ENCODE assay signal across 7 mouse cellular contexts in the genomic region with DNA sequence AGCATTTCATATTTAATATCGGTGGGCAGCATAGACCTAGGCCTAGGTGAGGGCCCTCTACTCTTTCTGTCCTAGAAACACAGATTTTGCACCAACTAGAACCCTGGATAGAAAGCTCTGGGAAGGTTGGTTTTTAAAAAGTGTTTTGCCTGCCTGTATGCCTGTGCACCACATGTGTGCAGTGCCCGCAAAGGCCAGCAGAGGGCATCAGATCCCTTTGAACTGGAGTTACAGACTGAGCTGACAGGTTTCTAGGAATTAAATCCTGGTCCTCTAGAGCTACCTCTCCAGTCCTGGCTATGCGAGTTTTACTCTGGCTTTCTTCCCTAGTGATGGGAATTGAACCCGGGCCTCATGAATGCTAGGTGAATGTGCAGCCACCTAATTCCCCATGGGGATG. TPM values are rescaled to one million over a fixed set of nuclear protein-coding genes. Genes with fewer than 3 reads are reported as not detected.
DNase-seq lines count a peak whose midpoint lies in the region; ATAC-seq lines count a peak whose summit lies in the region.

No protein-coding gene starts in this region.

- 91% methylated on average over 4 of the region's 4 CpGs for WGBS in kidney, embryonic 16.5 days

- H3K27me3 ChIP-seq in kidney, embryonic 16.5 days (ENCODE audit: insufficient read depth, low read length), result no peaks in the 10 kb centered on the region

- no peaks in the 10 kb centered on the region for H3K4me1 ChIP-seq in kidney, embryonic 16.5 days (ENCODE audit: insufficient read depth, low read length)

- H3K4me2 ChIP-seq in kidney, embryonic 16.5 days (replicated peaks; ENCODE audit: low read depth, low read length), result no peak overlapping the region

- H3K36me3 ChIP-seq in kidney, embryonic 16.5 days (ENCODE audit: insufficient read depth, low read length), result peaks cover 89% of the 10 kb centered on the region

- no peak overlapping the region for H3K27ac ChIP-seq in kidney, embryonic 16.5 days (ENCODE audit: low read length)

- no peak for ATAC-seq in kidney, embryonic 16.5 days (ENCODE audit: low FRiP score, low TSS enrichment)

- 0 out of 2 replicates have a peak, but pooled peaks cover 4% of the 10 kb centered on the region for H3K9me3 ChIP-seq in kidney, embryonic 16.5 days (ENCODE audit: low read length)

- no peak overlapping the region for H3K9ac ChIP-seq in kidney, embryonic 16.5 days (replicated peaks; ENCODE audit: low read length)

- DNase-seq in kidney, adult 18-20 months, result peak; percentile 47
- DNase-seq in A20 (ENCODE audit: low read depth, low spot score) (peak; percentile 35), ES-CJ7 (ENCODE audit: low read depth, low spot score) (peak; percentile 77)
- DNase-seq in kidney, postnatal 36 days, result peak; percentile 33 to 78
- no peak for DNase-seq in frontal cortex, adult 2 months (ENCODE audit: extremely low spot score in 1 of 2, low spot score in 1 of 2)
- DNase-seq in layer of hippocampus, adult 9-10 months (ENCODE audit: low spot score), result no peak

- H3K4me3 ChIP-seq in kidney, embryonic 16.5 days (ENCODE audit: low read length), result no peak overlapping the region

RNA-seq across cellular contexts. Expression of a gene that starts 30.1 kb away (rescaled TPM):
- 24.3 and 28.0 TPM in 2 replicates for polyA plus RNA-seq in kidney, embryonic 16.5 days (2015; fragmentation: Nextera tagmentation; extraction: Ambion mirVana)
- 10.7 and 13.3 TPM in 2 replicates for polyA plus RNA-seq in frontal cortex, adult 2 months (2012; rRNA removed)

RNA-seq across cellular contexts. Expression of a gene that starts 38.8 kb away (rescaled TPM):
- polyA plus RNA-seq in kidney, embryonic 16.5 days (2015; fragmentation: Nextera tagmentation; extraction: Ambion mirVana), result 140 and 155 TPM in 2 replicates
- 25.1 and 28.8 TPM in 2 replicates for polyA plus RNA-seq in frontal cortex, adult 2 months (2012; rRNA removed)

RNA-seq across cellular contexts. Expression of a gene that starts 49.8 kb away (rescaled TPM):
- polyA plus RNA-seq in kidney, embryonic 16.5 days (2015; fragmentation: Nextera tagmentation; extraction: Ambion mirVana), result 31.2 and 37.0 TPM in 2 replicates
- polyA plus RNA-seq in frontal cortex, adult 2 months (2012; rRNA removed), result 23.3 and 29.3 TPM in 2 replicates

Comparison
In these comparisons a context has a peak if more than half of its experiments do, and no peak if none do; other contexts are left out.
1. DNase-seq: peak in kidney, adult 18-20 months (single experiment), A20 (single experiment), ES-CJ7 (single experiment) and kidney, postnatal 36 days (2 of 2); none in frontal cortex, adult 2 months (0 of 2) and layer of hippocampus, adult 9-10 months (single experiment).